Mouse (Mus musculus) liver, embryonic 13.5 days (tissue): ENCODE measurements around the gene Ghr. TPM values are rescaled to one million over a fixed set of nuclear protein-coding genes. Genes with fewer than 3 reads are reported as not detected.
A peak's percentile ranks its signal among the peaks of the same experiment; 100 is the strongest.

ENCODE experiments used
- ATAC-seq: fragments of 200-750 bp; cut with Nextera tagmentation; 2 replicates; pipeline ENCODE4 v1.8.0; 2017; ENCODE audit warnings: low read depth, mild to moderate bottlenecking, moderate number of reproducible peaks, moderate library complexity
- DNase-seq: peaks from one replicate; pipeline ENCODE4 v3.0.0; 2022
- H3K27ac ChIP-seq: fragments of 300-500 bp; sonication (generic); 2 replicates; pipeline ENCODE4 v1.5.1; 2015; ENCODE audit warnings: moderate library complexity, mild to moderate bottlenecking, inconsistent platforms
- H3K27me3 ChIP-seq: fragments of 300-500 bp; sonication (generic); 2 replicates; pipeline ENCODE4 v1.6.1; 2015; ENCODE audit warnings: mild to moderate bottlenecking, inconsistent platforms
- H3K36me3 ChIP-seq: fragments of 300-500 bp; sonication (generic); 2 replicates; pipeline ENCODE4 v1.6.1; 2015; ENCODE audit warnings: mild to moderate bottlenecking, inconsistent platforms
- H3K4me1 ChIP-seq: fragments of 300-500 bp; sonication (generic); replicated peaks from 2 replicates; pipeline ENCODE4 v1.6.1; 2015; ENCODE audit warnings: inconsistent platforms
- H3K4me2 ChIP-seq: fragments of 300-500 bp; sonication (generic); 2 replicates; pipeline ENCODE4 v1.6.1; 2015; ENCODE audit warnings: inconsistent platforms, mild to moderate bottlenecking, moderate library complexity
- H3K4me3 ChIP-seq: fragments of 300-500 bp; sonication (generic); replicated peaks from 2 replicates; pipeline ENCODE4 v1.5.1; 2015; ENCODE audit warnings: mild to moderate bottlenecking, inconsistent platforms
- H3K9ac ChIP-seq: fragments of 300-500 bp; sonication (generic); 2 replicates; pipeline ENCODE4 v1.6.1; 2015; ENCODE audit warnings: mild to moderate bottlenecking, inconsistent platforms
- H3K9me3 ChIP-seq: fragments of 300-500 bp; sonication (generic); replicated peaks from 2 replicates; pipeline ENCODE4 v1.6.1; 2016; ENCODE audit warnings: inconsistent platforms
- WGBS: fragments of 180-500 bp; shearing (Covaris S2); methylation state at CpG from one replicate; pipeline ENCODE4 v1.1.7; 2015; ENCODE audit not compliant: insufficient replicate concordance; 5-methylcytosine and 5-hydroxymethylcytosine counted together
- polyA plus RNA-seq: library from polyadenylated mRNA; unstranded; fragments of >200 nt; fragmentation: Nextera tagmentation; extraction: Ambion mirVana; gene quantifications from 2 replicates; pipeline ENCODE4 v1.2.1, GENCODE M21; 2015

The Ghr gene
- polyA plus RNA-seq: 13.1 and 17.3 TPM in 2 replicates

DNA sequence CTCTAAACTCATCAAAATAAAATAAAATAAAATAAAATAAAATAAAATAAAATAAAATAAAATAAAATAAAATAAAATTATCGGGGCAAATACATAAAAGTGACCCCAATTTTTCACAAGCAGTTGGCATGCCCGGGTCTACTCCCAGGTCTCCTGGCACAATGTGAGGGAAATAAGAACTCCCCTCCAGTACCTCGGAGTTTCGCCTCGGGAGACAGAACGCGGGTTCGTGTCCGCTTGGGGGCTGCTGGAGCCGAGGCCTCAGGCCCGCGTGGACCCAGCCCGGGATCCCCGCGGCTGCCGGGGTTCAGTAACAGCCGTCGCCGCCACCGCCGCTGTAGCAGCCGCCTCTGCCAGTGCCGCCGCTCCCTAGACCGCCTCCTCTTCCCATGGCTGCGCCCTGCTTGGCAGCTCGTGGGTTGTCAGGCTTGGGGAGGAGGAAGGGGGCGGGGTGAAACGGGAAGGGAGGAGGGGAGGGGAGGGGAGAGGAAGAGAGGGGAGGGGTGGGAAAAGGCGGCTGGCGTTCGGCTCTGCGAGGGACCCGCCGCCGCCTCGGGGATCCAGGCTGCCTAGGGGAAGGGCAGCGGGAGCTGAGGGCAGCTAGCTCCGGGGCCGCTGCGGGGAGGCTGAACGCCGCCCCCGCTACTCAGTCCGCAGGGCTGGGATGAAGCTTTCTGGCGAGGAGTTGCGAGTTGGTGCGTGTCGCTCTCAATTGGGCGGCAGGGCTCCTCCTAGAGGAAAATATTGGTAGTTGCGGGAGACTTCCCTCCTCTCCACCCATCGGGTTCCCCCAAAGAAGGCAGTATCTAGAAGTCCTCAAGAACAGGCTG, at the start of gene Ghr:
Gene Ghr (minus strand): TSS at position 686 of the 830 bp plus-strand sequence.
- WGBS: under 1% methylated on average over 47 of the region's 52 CpGs
- peak within 1 kb of the TSS; percentile 64 for H3K9ac ChIP-seq

GRCm38 (mm10) chr15:3622746-3623145, 39.5 kb upstream of the Ghr start:
- H3K4me2 ChIP-seq: no peak overlapping the region
- H3K9me3 ChIP-seq: no peaks in the 10 kb centered on the region
- no peak overlapping the region for H3K9ac ChIP-seq
- H3K27ac ChIP-seq: no peak overlapping the region
- no peaks in the 10 kb centered on the region for H3K36me3 ChIP-seq
- H3K4me1 ChIP-seq: no peaks in the 10 kb centered on the region
- no peak for DNase-seq
- ATAC-seq: no peak
- no peak overlapping the region for H3K4me3 ChIP-seq
- no peaks in the 10 kb centered on the region for H3K27me3 ChIP-seq

More for the DNA sequence above, at the start of gene Ghr:
- Histone ChIP-seq H3K27ac (peak within 1 kb of the TSS; percentile 70), H3K27me3 (peaks cover 16% of the 10 kb centered on the region), H3K36me3 (no peaks in the 10 kb centered on the region), H3K4me3 (peak within 1 kb of the TSS; percentile 59), H3K4me2 (peak within 1 kb of the TSS; percentile 66), H3K9me3 (no peaks in the 10 kb centered on the region), H3K4me1 (no peaks in the 10 kb centered on the region; the same call in none of the 2 replicates)
- ATAC-seq (peak; percentile 84), DNase-seq (peak; percentile 24)

GRCm38 (mm10) chr15:3620368-3620767, 37.1 kb upstream of the Ghr start:
- no peak overlapping the region for H3K9ac ChIP-seq
- DNase-seq: no peak
- 74% methylated on average over 3 of the region's 3 CpGs for WGBS
- no peaks in the 10 kb centered on the region for H3K4me1 ChIP-seq
- H3K27me3 ChIP-seq: no peaks in the 10 kb centered on the region
- H3K4me2 ChIP-seq: no peak overlapping the region
- no peak for ATAC-seq
- no peak overlapping the region for H3K4me3 ChIP-seq
- no peak overlapping the region for H3K27ac ChIP-seq
- H3K36me3 ChIP-seq: no peaks in the 10 kb centered on the region
- no peaks in the 10 kb centered on the region for H3K9me3 ChIP-seq

DNA sequence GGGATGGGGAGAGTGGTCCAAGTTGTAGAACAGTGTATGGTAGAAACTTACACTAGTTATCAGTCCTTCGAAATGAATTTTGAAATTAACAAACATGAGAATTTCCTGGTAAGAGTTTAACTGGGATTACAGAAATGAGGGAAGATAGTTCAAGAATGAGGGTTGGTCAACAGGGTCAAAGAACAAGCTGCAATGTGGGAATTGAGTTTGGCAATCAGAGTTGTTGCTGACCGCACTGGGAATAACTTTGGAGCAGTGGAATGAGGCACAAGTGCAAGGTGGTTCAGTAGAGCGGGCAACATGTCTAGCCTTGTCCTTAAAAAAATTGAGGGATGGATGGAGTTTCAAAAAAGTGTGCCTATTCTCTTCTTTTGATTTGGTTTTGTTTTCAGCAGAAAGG, 35.0 kb upstream of the Ghr start:
- ATAC-seq: no peak
- Histone ChIP-seq H3K4me1 (no peaks in the 10 kb centered on the region), H3K36me3 (no peaks in the 10 kb centered on the region)

GRCm38 (mm10) chr15:3611961-3612360, 28.7 kb upstream of the Ghr start:
- H3K27ac ChIP-seq: no peak overlapping the region

More for the DNA sequence above, 35.0 kb upstream of the Ghr start:
- WGBS: 70% methylated on average over 3 of the region's 3 CpGs
- H3K4me2 ChIP-seq: no peak overlapping the region
- no peak overlapping the region for H3K27ac ChIP-seq
- H3K9me3 ChIP-seq: no peaks in the 10 kb centered on the region
- H3K27me3 ChIP-seq: no peaks in the 10 kb centered on the region
- H3K9ac ChIP-seq: no peak overlapping the region
- no peak for DNase-seq
- no peak overlapping the region for H3K4me3 ChIP-seq

GRCm38 (mm10) chr15:3607951-3608350, 24.7 kb upstream of the Ghr start:
- Histone ChIP-seq H3K4me1 (no peaks in the 10 kb centered on the region), H3K36me3 (no peaks in the 10 kb centered on the region), H3K4me3 (no peak overlapping the region), H3K27me3 (no peaks in the 10 kb centered on the region), H3K9ac (no peak overlapping the region), H3K9me3 (no peaks in the 10 kb centered on the region), H3K27ac (no peak overlapping the region), H3K4me2 (no peak overlapping the region)
- 55% methylated on average over 3 of the region's 3 CpGs for WGBS
- ATAC-seq (no peak), DNase-seq (no peak)

More at GRCm38 (mm10) chr15:3611961-3612360, 28.7 kb upstream of the Ghr start:
- Histone ChIP-seq H3K9me3 (no peaks in the 10 kb centered on the region), H3K4me3 (no peak overlapping the region), H3K4me1 (no peaks in the 10 kb centered on the region), H3K9ac (no peak overlapping the region), H3K36me3 (no peaks in the 10 kb centered on the region), H3K4me2 (no peak overlapping the region), H3K27me3 (no peaks in the 10 kb centered on the region)
- ATAC-seq (no peak), DNase-seq (no peak)

DNA sequence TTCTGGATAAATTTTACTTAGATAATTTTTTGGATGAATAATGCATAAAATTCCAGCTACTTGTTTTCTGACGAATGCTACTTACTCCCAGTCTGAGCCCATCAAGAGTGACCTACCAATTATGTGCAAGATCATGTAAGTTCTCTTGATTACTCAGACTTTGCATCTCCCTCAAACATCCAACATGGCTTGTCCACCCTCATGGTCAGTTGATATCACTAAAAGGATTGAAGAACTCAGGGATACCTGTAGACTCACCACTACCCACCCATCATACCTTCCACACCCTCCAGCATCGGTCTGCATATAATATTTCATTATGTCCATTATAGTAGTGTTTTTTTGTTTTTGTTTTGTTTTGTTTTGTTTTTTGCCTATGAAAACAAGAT, 18.8 kb upstream of the Ghr start:
- no peak overlapping the region for H3K4me2 ChIP-seq
- 67% methylated on average over 2 of the region's 2 CpGs for WGBS
- H3K9me3 ChIP-seq: no peaks in the 10 kb centered on the region
- no peaks in the 10 kb centered on the region for H3K27me3 ChIP-seq
- no peak for ATAC-seq
- no peak for DNase-seq
- H3K36me3 ChIP-seq: no peaks in the 10 kb centered on the region
- no peaks in the 10 kb centered on the region for H3K4me1 ChIP-seq
- H3K27ac ChIP-seq: no peak overlapping the region
- no peak overlapping the region for H3K4me3 ChIP-seq
- H3K9ac ChIP-seq: no peak overlapping the region

- no peak overlapping the region for H3K9ac ChIP-seq
- H3K4me3 ChIP-seq: no peak overlapping the region
- DNase-seq (no peak), ATAC-seq (peak; percentile 50; the same call in 1 of the 2 replicates)
- WGBS: 42% methylated on average over 4 of the region's 4 CpGs
- H3K27ac ChIP-seq: no peak overlapping the region
- H3K27me3 ChIP-seq: no peaks in the 10 kb centered on the region
- no peaks in the 10 kb centered on the region for H3K9me3 ChIP-seq
- H3K4me1 ChIP-seq: no peaks in the 10 kb centered on the region
- no peaks in the 10 kb centered on the region for H3K36me3 ChIP-seq
- no peak overlapping the region for H3K4me2 ChIP-seq
These were observed 18.3 kb upstream of the Ghr start for GRCm38 (mm10) chr15:3601422-3602097.

DNA sequence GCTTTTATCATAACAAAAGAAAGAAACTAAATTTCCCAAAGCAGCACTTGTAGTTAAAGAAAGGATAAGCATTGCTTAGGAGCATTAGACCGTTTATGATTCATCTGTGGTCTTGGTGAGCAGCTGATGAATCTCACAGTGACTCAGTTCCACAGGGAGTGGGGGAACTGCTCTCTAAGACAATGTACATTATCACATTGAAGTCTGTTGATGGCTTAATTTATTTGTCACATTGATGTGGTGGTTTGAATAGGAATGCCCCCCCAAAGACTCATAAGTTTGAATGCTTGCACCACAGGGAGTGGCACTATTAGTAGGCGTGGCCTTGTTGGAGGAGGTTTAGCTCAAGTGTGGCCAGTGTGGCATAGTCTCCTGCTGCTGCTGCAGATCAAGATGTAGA, 4.6 kb upstream of the Ghr start:
- H3K4me3 ChIP-seq: no peak overlapping the region
- no peak overlapping the region for H3K4me2 ChIP-seq
- H3K4me1 ChIP-seq: no peaks in the 10 kb centered on the region; the same call in none of the 2 replicates
- H3K9ac ChIP-seq: no peak overlapping the region
- no peak overlapping the region for H3K27ac ChIP-seq
- DNase-seq (no peak), ATAC-seq (no peak)
- H3K36me3 ChIP-seq: no peaks in the 10 kb centered on the region
- WGBS: 46% methylated on average over 2 of the region's 2 CpGs
- peaks cover 2% of the 10 kb centered on the region; the same call in 1 of the 2 replicates for H3K27me3 ChIP-seq
- H3K9me3 ChIP-seq: no peaks in the 10 kb centered on the region

DNA sequence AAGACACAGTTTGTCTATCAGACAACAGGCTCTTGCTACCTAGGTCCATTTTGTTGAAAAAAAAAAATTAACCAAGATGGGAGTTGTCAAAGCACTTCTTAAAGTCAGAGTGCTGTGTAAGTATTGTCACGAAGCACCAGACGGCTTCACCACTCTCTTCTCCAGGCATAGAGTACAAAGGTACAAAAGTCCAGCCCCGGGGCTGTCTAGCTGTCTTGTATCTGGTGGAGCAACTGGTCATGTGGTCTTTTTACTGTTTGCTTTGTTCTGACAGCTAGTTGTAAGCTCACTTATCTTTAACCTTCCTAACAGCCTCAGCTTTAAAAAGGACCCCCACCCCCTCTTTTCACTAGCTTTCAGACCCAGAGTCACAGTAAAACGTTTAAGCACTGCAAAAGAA, 1.1 kb upstream of the Ghr start:
- Histone ChIP-seq H3K4me3 (no peak overlapping the region), H3K9me3 (no peaks in the 10 kb centered on the region), H3K27me3 (peaks cover 16% of the 10 kb centered on the region), H3K4me1 (no peaks in the 10 kb centered on the region; the same call in none of the 2 replicates), H3K4me2 (no peak overlapping the region), H3K27ac (peak overlapping the region; percentile 43; the same call in 1 of the 2 replicates), H3K9ac (no peak overlapping the region), H3K36me3 (no peaks in the 10 kb centered on the region)
- DNase-seq (no peak), ATAC-seq (no peak)
- WGBS: 39% methylated on average over 4 of the region's 4 CpGs

DNA sequence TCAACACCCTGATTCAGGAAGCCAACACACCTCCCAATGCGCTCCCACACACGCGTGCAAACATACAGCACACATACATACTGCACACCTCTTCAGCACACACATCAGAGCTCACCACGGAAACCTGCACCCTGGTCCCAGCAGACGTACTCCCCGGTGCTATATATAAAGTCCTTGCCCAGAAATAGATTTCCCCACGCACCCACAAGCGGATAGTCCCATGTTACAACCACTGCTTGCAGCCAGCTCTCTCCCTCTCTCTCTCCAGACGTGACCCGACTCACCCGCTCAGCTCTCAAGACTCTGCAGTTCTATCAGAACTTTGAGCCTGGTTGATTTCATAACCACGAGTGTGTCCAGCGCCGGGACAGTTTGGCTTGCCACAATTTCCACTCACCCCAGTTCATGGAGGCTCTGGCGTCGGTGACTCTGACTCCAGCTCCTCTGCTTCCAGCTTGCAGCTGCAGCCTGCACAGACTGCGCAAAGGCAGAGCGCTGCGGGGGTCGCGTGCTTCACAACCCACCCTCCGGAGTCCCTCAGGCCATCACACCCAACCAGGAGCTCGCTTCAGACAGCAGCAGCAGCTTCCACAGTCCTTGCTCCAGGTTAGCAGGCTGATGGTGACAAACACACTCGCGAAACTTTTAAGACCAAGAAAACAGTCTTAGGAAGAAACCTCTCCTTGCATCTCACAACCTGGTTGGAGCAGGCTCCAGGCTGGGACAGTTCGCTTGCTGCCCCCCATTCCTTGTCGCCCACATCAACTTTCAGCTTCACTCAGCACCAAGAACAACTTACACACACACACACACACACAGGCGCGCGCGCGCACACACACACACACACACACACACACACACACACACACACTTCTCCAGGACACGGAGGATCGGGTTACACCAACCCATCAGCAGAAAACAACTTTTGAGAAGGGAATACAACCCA, 1.2 kb downstream of the Ghr start:
- Histone ChIP-seq H3K9me3 (no peaks in the 10 kb centered on the region), H3K36me3 (no peaks in the 10 kb centered on the region), H3K4me3 (peak overlapping the region; percentile 59), H3K9ac (peak overlapping the region; percentile 57), H3K27me3 (peaks cover 16% of the 10 kb centered on the region), H3K4me2 (peak overlapping the region; percentile 66), H3K4me1 (no peaks in the 10 kb centered on the region; the same call in none of the 2 replicates), H3K27ac (peak overlapping the region; percentile 15)
- ATAC-seq (0 out of 2 replicates have a peak, but pooled peaks have one; percentile 18), DNase-seq (no peak)
- 5% methylated on average over 34 of the region's 34 CpGs for WGBS
